Mouse (Mus musculus) lung, postnatal 0 days (tissue): Measurements from ENCODE around the gene Ncln.

Experiments used
- CTCF ChIP-seq: IDR thresholded peaks from 2 replicates; pipeline ENCODE4 v1.5.1; 2016; ENCODE audit warnings: antibody characterized with exemption, mild to moderate bottlenecking
- EP300 ChIP-seq: IDR thresholded peaks from 2 replicates; pipeline ENCODE4 v1.6.1; 2016; ENCODE audit warnings: antibody characterized with exemption, mild to moderate bottlenecking, control low read depth

DNA sequence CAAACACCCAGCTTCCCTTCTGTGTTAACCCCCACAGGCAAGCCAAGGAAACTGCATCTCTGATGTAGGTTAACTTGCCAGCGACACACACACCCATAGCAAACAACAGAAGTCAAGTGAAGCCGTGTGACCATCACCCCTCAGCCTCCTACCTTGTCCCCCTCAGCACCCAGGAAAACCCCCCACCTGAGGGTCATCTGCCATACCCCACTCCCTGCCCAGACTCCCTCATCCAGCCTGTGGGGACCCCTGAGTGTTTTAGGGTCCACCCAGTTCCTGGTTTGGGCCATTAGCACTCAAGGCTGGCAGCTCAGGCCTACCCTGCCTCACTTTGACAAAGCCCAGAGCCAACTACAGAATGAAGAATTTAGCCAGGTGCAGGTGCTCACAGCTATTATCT is 30.1 kb downstream of the Ncln start:
- TF ChIP-seq CTCF (no peak), EP300 (no peak)
